In the genomic region with DNA sequence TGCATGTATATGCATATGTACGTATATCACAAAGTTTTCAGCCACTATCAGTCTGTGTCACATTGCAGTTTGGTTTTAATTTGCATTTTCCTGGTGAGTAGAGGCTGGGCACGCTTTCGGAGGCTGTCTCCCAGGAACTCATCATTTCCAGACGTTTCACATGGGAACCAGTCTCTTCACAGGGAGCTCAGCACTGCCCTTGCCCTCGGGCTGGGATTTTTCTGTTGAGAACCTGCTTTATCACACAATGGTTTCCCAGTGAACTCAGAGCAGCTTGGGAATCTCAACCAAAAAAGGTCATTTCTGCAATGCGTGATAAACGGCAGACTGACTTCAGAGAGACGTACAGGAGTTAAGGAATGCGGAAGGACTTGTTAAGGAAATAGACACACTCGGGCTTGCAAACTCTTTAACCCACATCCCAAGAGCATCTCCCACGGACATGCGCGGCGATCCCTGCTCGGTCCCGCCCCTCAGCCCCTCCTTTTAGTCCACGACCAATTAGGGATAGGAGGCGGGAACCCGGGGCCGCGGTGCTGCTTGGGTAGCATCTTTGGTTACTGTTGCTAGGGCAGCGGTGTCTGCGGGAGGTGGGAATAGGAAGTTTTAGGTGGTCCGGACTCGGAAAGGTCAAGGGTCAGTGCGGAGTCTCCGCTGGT, we compare ENCODE assay signal across 8 mouse cellular contexts. TPM values are rescaled to one million over a fixed set of nuclear protein-coding genes. Genes with fewer than 3 reads are reported as not detected.
DNase-seq lines count a peak whose midpoint lies in the region; ATAC-seq and TF ChIP-seq lines count a peak whose summit lies in the region.

A gene (plus strand): TSS at position 560 of the 659 bp plus-strand sequence.

- peak within 1 kb of the TSS; percentile 12; the same call in 1 of the 2 replicates for H3K27ac ChIP-seq in left cerebral cortex, adult 2 months

- no peak for ATAC-seq in inflammation-experienced regulatory T-cells, adult 6 months

- peak within 1 kb of the TSS; percentile 58 for H3K4me3 ChIP-seq in left cerebral cortex, adult 2 months

- TF ChIP-seq CTCF in left cerebral cortex, adult 2 months (IDR thresholded peaks at IDR 0.05): no peak

- intact Hi-C loops in gastrocnemius, postnatal 36 days (cut with DNase I): no loop called here
- intact Hi-C loops in left cerebral cortex, adult 2 months (cut with DNase I): loop anchor here (5.0 kb wide), 1 partner anchor 147 kb away; no protein-coding TSS in a partner anchor

- peak; percentile 85 for DNase-seq in adrenal gland, postnatal 10 days
- peak; percentile 94 for DNase-seq in embryo, embryonic 11 days
- DNase-seq in gastrocnemius, postnatal 36 days: peak; percentile 64 to 68
- peak; percentile 3 for DNase-seq in induced T-regulatory cell, adult 2 months (ENCODE audit: low read depth)
- DNase-seq in left cerebral cortex, adult 2 months (ENCODE audit: extremely low spot score in 1 of 2, low spot score in 2 of 2): peak; percentile 84 to 86
- DNase-seq in lung, postnatal 36 days: peak; percentile 76
- peak; percentile 87 for DNase-seq in right cerebral cortex, postnatal 14 days

RNA-seq across cellular contexts. Expression of the gene that starts here (rescaled TPM):
- under 1 TPM; 0.18 to 0.48 TPM for total RNA-seq in adrenal gland, postnatal 10 days (2021)
- not detected for total RNA-seq in gastrocnemius, postnatal 36 days (2021)
- total RNA-seq in left cerebral cortex, adult 2 months (2021): 1 to 10 TPM; 1.9 to 2.1 TPM
- not detected for polyA plus RNA-seq in inflammation-experienced regulatory T-cells, adult 6 months (2017; shearing (Covaris generic))

Comparison
In these comparisons a context has a peak if more than half of its experiments do, and no peak if none do; other contexts are left out.
1. Peak in DNase-seq in adrenal gland, postnatal 10 days; RNA of the gene not detected or under 1 TPM.
2. Peak in DNase-seq in gastrocnemius, postnatal 36 days; RNA of the gene not detected or under 1 TPM.
3. DNase-seq: peak in every context shown above with its lines; median percentile 94 in embryo, embryonic 11 days; 87 in right cerebral cortex, postnatal 14 days; 85 in adrenal gland, postnatal 10 days; 85 in left cerebral cortex, adult 2 months; 76 in lung, postnatal 36 days; 66 in gastrocnemius, postnatal 36 days; 3 in induced T-regulatory cell, adult 2 months.